Mouse (Mus musculus) limb, embryonic 10.5 days (tissue): Measurements from ENCODE around the gene Olfr1189. TPM values are rescaled to one million over a fixed set of nuclear protein-coding genes. Genes with fewer than 3 reads are reported as not detected.
"Not testable (repeated sequence)": the region's sequence is repeated elsewhere in the genome, so short reads cannot be mapped to it uniquely, and the experiment has no call there.

Experiments used
- DNase-seq: peaks from one replicate; pipeline ENCODE4 v3.0.0-alpha.2; 2017; ENCODE audit warnings: low spot score
- H3K27ac ChIP-seq: fragments of 300-500 bp; sonication (generic); 2 replicates; pipeline ENCODE4 v1.5.1; 2016; ENCODE audit warnings: mild to moderate bottlenecking
- H3K27me3 ChIP-seq: fragments of 300-500 bp; sonication (generic); 2 replicates; pipeline ENCODE4 v1.6.1; 2016; ENCODE audit warnings: low read depth, mild to moderate bottlenecking; ENCODE audit not compliant: poor library complexity, severe bottlenecking
- H3K36me3 ChIP-seq: fragments of 300-500 bp; sonication (generic); 2 replicates; pipeline ENCODE4 v1.6.1; 2016; ENCODE audit warnings: mild to moderate bottlenecking, moderate library complexity
- H3K4me1 ChIP-seq: fragments of 300-500 bp; sonication (generic); 2 replicates; pipeline ENCODE4 v1.6.1; 2016
- H3K4me3 ChIP-seq: fragments of 300-500 bp; sonication (generic); 2 replicates; pipeline ENCODE4 v1.5.1; 2016; ENCODE audit warnings: mild to moderate bottlenecking, moderate library complexity
- H3K9me3 ChIP-seq: fragments of 300-500 bp; sonication (generic); replicated peaks from 2 replicates; pipeline ENCODE4 v1.6.1; 2016; ENCODE audit warnings: mild to moderate bottlenecking
- WGBS: fragments of 180-500 bp; shearing (Covaris S2); methylation state at CpG from one replicate; pipeline ENCODE4 v1.1.7; 2016; 5-methylcytosine and 5-hydroxymethylcytosine counted together
- polyA plus RNA-seq: library from polyadenylated mRNA; unstranded; fragments of >200 nt; fragmentation: Nextera tagmentation; extraction: Ambion mirVana; gene quantifications from 2 replicates; pipeline ENCODE4 v1.2.1, GENCODE M21; 2016

Gene Olfr1189
- not detected in 2 replicates for polyA plus RNA-seq

DNA sequence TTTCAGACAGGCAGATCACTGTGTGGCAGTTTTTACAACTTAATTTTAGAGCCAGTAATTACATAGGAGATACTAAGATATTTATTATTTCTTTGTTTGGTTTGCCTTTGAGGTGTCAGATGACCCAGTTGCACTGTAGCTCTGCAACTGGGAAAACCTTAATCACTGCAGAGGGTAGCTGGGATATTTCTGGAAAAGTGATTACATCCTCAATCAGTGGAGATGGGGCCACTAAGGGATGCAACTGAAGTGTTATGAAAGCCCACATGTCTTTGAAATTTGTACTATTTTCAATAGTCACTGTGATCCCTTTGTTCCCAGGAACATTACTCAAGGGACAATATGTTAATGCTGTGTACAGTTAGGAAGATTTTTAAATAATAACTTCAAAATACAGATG lies at the start of gene Olfr1189:
TSS of gene Olfr1189 (plus strand) at position 301 of the 400 bp plus-strand sequence.
- H3K36me3 ChIP-seq: no peaks in the 10 kb centered on the region
- H3K27ac ChIP-seq: no peak within 1 kb of the TSS
- no peaks in the 10 kb centered on the region for H3K27me3 ChIP-seq
- no peaks in the 10 kb centered on the region for H3K9me3 ChIP-seq
- no peak within 1 kb of the TSS for H3K4me3 ChIP-seq
- DNase-seq: no peak
- H3K4me1 ChIP-seq: no peaks in the 10 kb centered on the region

DNA sequence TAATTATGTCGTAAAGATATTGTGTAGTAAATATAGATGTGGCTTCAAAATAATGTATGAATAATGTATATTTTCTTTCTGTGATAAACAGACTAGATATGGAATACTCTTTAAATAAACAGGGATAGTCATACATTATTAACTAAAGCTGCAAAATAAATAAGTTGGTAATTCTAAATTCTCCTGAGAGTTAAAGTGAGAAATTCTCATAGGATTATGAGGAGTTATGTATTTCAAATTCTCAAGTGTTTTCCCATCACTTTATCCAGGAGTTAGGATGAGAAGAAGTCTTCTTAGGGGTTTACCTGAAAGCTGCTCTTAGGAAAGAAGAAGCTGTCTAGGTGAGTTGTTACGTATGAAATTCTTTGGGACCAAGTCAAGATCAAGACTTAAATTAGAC lies 29.6 kb upstream of the Olfr1189 start, which contains the start of gene Olfr1188:
TSS of gene Olfr1188 (plus strand) at position 301 of the 400 bp plus-strand sequence.
- 92% methylated on average over 2 of the region's 2 CpGs for WGBS
- H3K9me3 ChIP-seq: no peaks in the 10 kb centered on the region
- no peak within 1 kb of the TSS for H3K4me3 ChIP-seq
- no peak for DNase-seq
- no peaks in the 10 kb centered on the region for H3K4me1 ChIP-seq
- H3K36me3 ChIP-seq: no peaks in the 10 kb centered on the region
- H3K27ac ChIP-seq: no peak within 1 kb of the TSS
- no peaks in the 10 kb centered on the region for H3K27me3 ChIP-seq

GRCm38 (mm10) chr2:88572696-88573095 lies 13.6 kb upstream of the Olfr1189 start:
- WGBS: 94% methylated on average over 12 of the region's 12 CpGs
- not testable (repeated sequence) for H3K27ac ChIP-seq, H3K4me3 ChIP-seq, H3K36me3 ChIP-seq, H3K27me3 ChIP-seq, H3K4me1 ChIP-seq, DNase-seq, H3K9me3 ChIP-seq

DNA sequence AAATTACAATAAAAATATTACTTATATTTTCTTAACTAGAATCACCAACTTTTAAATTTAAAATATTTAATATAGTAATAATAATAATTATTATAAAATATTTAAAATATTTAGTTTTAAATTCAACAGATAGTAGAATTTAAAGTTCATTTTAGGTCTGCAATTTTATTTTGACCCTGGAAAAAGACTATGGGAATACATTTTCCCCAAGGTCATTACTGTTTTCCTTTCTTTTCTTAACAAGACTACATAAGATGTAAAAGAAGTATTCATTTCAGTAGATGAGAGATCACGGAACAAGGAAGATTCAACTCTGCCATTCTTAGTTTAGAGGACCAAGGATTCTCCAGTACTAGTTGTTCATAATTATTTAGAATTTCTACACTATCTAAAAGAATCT lies 54.0 kb downstream of the Olfr1189 start, which contains the start of gene Olfr1191-ps1:
TSS of gene Olfr1191-ps1 (plus strand) at position 301 of the 400 bp plus-strand sequence.
- H3K36me3 ChIP-seq, H3K4me3 ChIP-seq, H3K27me3 ChIP-seq, H3K9me3 ChIP-seq, DNase-seq, H3K27ac ChIP-seq, H3K4me1 ChIP-seq: not testable (repeated sequence)
- WGBS: 97% methylated on average over 1 of the region's 1 CpGs

Other genes starting within 250 kb of the Olfr1189 start
- not detected in 2 replicates for gene Olfr1176, start 249.7 kb upstream of the Olfr1189 start, polyA plus RNA-seq
- gene Olfr1177-ps, start 240.0 kb upstream of the Olfr1189 start, polyA plus RNA-seq: not detected in 2 replicates
- gene Olfr1178, start 199.4 kb upstream of the Olfr1189 start, polyA plus RNA-seq: not detected in 2 replicates
- gene Olfr1179, start 180.0 kb upstream of the Olfr1189 start, polyA plus RNA-seq: not detected in 2 replicates
- not detected in 2 replicates for gene Olfr1180, start 167.3 kb upstream of the Olfr1189 start, polyA plus RNA-seq
- not detected in 2 replicates for gene Olfr1181, start 160.3 kb upstream of the Olfr1189 start, polyA plus RNA-seq
- not detected in 2 replicates for gene Gm13757, start 137.3 kb upstream of the Olfr1189 start, polyA plus RNA-seq
- gene Olfr1183, start 131.6 kb upstream of the Olfr1189 start, polyA plus RNA-seq: not detected in 2 replicates
- gene Olfr1184, start 102.9 kb upstream of the Olfr1189 start, polyA plus RNA-seq: not detected in 2 replicates
- gene Olfr1185-ps1, start 93.1 kb upstream of the Olfr1189 start, polyA plus RNA-seq: not detected in 2 replicates
- not detected in 2 replicates for gene Olfr1186, start 67.9 kb upstream of the Olfr1189 start, polyA plus RNA-seq
- gene Olfr1188, start 29.5 kb upstream of the Olfr1189 start, polyA plus RNA-seq: not detected in 2 replicates
- not detected in 2 replicates for gene Olfr1191-ps1, start 54.1 kb downstream of the Olfr1189 start, polyA plus RNA-seq
- not detected in 2 replicates for gene Olfr1192-ps1, start 62.1 kb downstream of the Olfr1189 start, polyA plus RNA-seq
- not detected in 2 replicates for gene Olfr1193, start 89.2 kb downstream of the Olfr1189 start, polyA plus RNA-seq
- gene Olfr1195, start 102.7 kb downstream of the Olfr1189 start, polyA plus RNA-seq: not detected in 2 replicates
- gene Olfr1196, start 118.1 kb downstream of the Olfr1189 start, polyA plus RNA-seq: not detected in 2 replicates
- gene Olfr1197, start 145.9 kb downstream of the Olfr1189 start, polyA plus RNA-seq: not detected in 2 replicates
- gene Olfr1198, start 164.9 kb downstream of the Olfr1189 start, polyA plus RNA-seq: not detected in 2 replicates
- not detected in 2 replicates for gene Olfr1199, start 174.0 kb downstream of the Olfr1189 start, polyA plus RNA-seq
- not detected in 2 replicates for gene Olfr1200, start 184.0 kb downstream of the Olfr1189 start, polyA plus RNA-seq
- gene Olfr1201, start 206.6 kb downstream of the Olfr1189 start, polyA plus RNA-seq: not detected in 2 replicates
- 0.04 TPM in 2 replicates for gene Olfr1202, start 228.0 kb downstream of the Olfr1189 start, polyA plus RNA-seq
- not detected in 2 replicates for gene Olfr1205, start 243.3 kb downstream of the Olfr1189 start, polyA plus RNA-seq